Mouse (Mus musculus): ENCODE measurements at regions not wholly inside any gene's neighbourhood (a gene's known extent, or its start where the extent isn't known, plus 50 kb on each side); places are given as distances from the start of the nearest gene placed in this dataset.
A peak's percentile ranks its signal among the peaks of the same experiment; 100 is the strongest.

DNA sequence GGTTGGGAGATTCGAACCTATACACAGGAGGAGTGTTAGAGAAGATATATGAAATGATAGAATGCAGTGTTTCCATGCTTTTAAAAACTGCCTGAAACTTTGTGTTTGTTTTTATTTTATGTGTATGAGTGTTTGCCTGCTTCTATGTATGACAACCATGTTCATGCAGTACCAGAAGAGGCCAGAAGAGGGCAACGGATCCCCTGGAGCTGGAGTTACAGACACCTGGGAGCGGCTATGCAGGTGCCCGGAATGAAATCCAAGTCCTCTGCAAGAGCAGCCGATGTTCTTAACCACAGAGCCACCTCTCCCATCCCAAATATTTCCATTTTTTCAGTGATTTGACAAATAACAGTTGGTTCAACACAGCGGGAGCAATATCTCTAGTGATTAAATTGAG lies 247.5 kb upstream of the Dio3 start:
- peak; percentile 50 for DNase-seq

DNA sequence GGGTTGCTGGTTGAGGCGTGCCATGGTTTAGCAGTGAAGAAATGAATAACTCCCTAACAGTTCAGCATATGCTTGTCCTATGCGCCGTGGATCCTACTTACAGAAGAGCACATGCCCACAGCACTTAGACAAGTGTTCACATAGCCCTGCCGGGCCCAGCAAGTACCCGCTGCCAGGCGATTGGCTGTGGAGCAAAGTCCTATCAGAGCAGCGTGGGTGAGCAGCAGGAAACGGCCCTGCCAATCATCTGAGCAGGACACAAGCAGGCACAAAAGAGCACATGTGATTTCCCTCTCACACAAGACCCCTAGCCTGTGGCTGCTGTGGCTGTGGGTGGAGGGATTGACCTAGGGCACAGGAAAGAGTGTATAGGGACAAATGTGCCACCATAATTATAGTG lies 243.7 kb upstream of the Dio3 start:
- DNase-seq: no peak

DNA sequence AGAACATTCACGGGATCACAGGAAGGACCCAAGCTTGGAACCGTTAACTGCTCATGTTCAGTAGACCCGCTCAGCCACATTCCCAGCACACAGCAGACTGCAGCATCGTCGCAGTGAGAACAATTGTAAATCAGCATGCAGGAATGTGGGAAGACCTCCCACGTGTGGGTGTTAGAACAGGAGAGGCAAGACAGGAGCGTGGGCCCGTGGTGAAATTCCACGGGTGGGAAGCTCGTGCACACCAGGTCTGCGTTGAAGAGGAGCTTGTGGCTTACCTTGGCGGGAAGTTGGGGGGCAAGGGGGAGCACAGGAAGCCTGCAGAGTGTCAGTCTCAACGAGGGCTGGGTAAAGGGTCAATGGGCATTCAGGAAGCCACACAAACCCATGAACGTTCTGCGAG lies 238.2 kb upstream of the Dio3 start:
- DNase-seq: no peak

DNA sequence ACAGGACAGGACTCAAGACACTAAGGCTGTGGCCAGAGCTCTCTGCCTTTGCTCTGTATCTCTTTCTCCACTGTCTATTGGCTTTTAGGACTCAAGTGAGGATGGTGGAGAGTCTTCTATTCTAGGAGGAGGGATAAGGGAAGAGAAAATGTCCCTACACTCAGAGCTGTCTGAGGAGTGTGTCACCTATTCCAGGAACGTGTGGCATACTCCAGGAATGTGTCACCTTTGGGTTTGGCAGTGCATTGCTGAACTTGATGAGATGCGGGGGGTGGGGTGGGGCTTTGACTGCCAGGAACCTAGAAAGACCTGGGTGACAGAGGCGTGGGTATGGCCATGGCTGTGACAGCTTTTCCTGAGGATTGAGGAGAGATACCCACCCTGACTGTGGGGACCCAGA lies 237.1 kb upstream of the Dio3 start:
- no peak for DNase-seq

DNA sequence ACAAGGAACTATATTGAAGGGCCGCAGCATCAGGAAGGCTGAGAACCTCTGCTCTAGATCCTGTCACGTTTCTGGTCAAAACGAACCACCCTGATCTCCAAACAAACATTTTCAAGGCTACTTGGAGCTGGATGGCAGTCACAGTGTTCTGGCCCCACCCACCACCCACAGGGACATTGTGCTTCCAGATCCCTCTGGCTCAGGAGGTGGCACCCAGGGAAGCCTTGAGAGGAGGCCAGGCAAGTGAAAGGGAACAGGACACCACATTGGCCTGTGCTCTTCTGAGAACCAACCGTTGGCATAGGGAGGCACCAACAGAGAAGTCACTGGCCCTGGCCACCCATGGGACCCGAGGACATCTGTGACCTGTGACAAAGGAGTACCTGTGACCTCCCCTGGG lies 234.6 kb upstream of the Dio3 start:
- DNase-seq: no peak

DNA sequence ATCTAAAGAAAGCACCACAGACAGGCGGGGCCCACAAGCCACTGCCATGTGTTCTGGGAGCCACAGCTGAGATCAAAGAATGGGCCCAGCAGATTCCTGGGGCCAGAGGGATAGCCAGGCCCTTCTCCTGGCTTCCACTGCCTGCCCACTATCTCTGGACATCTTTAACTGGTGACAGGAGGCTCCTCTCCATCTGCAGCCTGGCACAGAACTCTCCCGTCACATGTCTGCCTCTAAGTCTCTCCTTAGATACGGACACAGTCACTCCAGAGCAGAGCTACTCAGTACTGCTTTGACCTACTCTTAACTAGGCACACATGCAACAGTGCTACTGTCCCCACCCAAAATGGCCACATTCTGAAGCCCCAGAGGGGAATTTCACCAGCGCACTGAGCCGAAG lies 234.1 kb upstream of the Dio3 start:
- DNase-seq: no peak

DNA sequence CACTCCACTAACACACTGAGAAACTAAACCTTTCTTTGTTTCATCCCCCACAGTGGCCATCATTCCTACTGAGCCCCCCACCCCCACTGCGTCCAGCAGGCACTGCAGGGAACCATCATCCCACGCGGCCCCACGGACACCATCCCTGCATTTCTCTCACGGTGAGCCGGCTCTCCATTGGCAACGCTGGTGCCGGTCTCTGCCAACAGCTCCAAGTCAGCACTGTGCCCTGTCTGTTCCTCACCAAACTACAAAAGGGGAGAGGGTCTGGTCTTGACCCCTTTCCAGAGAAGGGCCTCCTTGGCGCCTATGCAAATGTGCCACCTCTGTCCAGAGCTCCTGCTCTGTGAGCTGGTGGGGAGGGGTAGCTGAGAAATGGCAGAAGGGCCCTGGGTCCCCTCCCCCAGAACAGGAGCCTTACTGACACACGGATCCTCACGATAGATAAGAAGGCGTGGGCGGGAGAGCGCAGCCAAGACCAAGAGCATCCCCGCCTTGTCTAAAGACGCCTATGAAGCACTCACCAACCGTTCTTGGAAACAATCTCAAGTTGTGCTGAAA lies 233.0 kb upstream of the Dio3 start:
- DNase-seq: no peak

DNA sequence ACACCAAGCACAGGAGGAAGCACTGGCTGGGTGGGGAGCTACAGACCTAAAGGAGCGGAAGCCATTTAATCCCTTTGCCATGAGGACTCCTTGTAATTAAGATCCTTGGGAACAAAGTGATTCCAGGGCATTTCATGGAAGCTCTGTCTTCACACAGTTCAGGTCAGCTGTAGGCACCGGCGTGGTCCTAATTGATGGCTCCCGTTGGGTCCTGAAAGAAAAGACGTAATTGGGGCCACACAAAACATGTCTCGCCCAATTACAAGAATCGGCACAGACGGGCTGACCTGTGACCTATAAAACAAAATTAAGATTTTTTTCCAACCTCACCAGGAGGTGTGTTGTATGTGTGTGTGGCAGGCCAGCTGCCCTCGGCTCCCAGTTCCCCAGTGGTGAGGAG lies 232.3 kb upstream of the Dio3 start:
- no peak for DNase-seq

DNA sequence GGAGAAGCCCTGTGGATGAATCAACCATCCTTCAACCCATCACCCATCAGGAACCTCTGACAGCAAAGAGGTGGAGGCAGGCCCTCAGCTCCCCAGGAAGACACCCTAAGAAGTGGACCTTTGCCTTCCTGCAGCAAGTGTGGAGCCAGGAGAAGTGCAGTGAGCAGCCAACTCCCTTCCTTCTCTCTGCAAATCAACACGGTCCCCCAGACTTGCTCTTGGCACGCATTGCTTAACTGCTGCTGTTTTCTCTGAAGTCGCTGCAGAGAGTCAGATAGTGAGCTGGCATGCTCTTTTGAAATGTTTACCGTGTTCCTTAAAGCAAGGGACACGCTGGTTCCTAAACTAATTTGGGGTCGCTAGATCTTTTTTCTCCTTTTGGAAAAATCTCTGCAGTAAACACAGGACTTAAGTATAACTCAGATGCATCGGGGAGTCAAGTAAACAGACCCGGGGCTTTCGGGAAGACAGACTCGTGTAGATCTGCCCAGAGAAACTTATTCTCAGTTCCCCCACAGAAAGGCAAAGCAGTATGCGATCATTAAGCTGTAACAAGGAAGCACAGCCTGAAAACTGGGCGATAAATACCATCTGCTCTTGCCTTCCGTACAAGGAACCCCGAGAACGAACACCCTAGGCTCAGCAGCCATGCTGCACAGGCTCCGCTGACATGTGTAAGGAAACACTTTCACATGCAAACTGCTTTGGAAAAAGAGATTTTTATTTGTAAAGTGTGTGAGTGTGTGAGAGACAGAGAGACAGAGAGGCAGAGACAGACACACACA lies 231.2 kb upstream of the Dio3 start:
- DNase-seq: no peak

DNA sequence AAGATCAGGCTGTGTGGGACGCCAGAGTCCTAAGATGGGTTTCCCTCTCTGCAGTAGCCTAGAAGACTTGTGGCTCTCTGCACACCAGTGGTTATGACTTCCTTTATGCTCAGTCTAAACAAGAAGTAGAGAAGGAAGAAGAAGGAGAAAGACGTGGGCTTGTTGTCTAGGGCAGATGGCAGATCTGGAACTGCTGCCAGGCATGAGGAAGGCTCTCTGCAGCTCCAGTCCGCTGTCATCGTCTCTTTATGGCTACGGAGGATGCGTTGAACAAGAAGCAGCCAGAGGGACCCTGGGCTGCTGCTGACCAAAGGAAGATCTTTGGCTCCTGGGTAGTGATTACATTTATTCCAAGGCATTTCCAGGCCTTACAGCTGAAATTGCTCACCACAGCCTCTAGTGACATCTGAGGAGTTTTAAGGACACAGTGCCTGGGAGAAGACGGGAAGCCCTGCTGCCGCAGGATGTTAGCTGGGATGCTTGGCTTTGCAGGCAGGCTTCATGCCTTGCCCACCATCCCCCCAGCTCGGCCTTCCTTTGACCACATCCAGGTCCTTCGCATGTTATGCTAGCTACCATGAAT lies 229.6 kb upstream of the Dio3 start:
- DNase-seq: no peak

DNA sequence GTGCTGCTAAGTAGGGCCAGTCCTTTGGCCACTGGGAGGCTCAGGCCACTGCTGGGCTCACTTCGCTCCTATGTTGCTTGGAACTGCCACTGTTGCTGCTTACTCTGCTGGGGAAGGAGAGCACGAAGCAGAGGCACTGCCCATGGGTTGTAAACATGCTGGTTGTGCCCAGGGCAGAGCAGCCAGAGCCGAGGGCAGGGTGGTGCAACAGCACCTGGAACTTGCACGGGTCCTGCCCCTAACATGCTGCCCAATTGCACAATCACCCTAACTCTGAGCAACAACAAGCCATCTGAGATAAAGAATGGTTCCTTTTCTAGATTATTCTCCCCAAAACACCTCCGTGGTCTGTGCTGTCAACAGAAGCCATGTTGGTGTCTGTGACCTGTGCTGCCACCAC lies 219.5 kb upstream of the Dio3 start:
- no peak for DNase-seq

DNA sequence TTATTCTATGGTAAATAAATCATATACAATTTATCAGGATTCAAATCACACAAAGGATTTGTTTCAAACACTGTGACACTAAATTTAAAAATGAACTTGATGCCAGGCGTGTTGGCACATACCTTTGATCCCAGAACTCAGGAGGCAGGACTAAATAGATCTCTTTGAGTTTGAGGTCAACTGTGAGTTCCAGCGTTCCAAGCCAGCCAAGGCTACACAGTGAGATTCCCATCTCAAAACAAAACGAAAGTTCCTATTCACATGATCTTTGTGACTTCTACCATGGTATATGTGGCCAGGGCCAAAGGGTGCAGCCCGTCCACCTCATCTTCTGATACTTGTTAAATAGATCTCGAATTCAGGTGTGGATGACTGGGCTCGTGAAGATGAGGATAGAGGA lies 216.9 kb upstream of the Dio3 start:
- DNase-seq: no peak

DNA sequence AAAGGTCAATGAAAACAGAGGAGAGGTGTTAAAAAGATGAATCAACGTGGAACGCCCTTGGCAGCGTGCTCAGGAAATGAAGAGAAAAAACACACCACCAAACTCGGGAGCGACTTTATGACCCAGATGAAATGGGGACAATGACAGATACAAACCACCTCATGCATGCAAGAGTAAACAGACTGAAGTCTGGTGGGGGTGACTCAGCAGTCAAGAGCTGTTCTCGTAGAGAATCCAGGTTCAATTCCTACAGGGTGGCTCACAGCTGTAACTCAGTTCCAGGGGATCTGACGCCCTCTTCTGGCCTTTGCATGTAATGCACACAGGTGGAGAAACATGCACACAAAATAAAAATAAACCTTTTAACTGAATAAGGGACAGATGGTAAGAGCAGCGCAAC lies 215.9 kb upstream of the Dio3 start:
- no peak for DNase-seq

DNA sequence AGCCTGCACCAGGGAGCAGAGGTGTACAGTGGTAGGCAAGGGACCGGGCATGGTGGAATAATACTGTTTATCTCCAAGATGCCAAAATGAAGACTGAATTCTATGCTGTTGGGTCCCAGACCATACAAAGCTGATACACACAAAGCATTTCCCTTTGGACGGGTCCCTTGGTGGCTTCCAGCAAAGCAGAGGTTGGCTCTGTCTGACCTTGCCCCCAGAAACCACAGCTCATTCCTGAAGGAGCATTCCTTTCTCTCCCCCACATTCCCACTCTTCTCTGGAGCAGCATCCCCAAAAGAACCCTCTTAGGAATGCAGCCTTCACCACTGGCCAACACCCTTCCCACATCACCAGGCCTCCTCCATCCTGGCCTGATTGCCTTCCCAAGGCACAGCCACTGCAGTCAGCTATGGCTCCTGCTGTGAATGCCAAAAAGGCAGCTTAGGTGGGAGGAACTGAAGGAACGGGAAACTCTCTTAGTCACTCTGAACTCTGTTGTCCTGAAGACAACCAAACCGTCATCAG lies 212.4 kb upstream of the Dio3 start:
- DNase-seq: no peak

DNA sequence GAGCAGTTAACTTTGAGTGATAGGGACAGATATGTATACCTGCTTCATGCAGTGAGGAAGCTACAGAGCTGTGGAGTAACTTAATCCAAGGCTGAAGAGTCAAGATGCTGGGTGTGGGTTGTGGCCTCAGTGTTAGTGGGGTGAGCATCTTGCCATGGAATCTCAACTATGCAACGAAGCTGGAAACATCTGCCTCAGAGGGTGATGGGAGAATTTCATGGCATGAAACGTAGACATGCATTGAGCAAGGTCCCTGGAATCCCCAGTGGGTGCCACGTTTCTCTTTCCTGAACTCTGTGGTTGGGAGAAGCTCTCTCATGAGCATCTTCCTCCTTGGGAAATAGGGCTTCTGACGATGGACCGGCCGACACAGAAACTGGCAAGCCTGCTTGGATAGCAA lies 208.4 kb upstream of the Dio3 start:
- no peak for DNase-seq

DNA sequence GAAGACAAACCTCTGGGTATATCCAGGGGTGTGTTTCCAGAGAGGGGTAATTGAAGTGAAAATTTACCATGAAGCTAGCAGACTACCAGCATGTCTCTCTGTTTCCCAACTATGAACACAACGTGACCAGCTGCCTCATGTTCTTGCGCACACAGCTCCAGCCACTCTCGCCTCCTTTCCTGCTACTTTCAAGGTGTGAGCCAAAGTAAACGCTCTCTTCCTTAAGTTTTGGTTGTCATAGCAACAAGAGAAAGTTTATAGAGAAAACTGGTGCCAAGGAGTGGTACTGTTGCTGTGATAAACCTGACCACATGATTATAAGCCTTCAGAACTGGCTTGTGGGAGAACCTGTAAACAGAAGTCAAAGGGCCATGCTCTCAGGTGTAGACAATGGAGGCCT lies 207.0 kb upstream of the Dio3 start:
- no peak for DNase-seq

DNA sequence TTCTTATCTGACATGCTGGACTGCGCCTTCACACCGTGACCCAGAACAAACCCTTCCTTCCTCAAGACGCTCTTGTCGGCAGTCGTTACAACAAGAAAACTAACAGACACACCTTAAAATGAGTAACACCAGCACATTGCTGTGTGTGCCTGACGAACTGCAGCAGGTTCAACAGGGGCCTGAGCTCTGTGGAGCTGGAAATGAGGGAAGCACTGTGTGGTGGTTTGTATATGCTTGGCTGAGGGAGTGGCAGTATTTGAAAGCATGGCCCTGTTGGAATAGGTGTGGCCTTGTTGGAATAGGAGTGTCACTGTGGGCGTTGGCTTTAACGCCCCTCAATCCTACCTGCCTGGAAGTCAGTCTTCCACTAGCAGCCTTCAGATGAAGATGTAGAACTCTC lies 203.9 kb upstream of the Dio3 start:
- DNase-seq: no peak

DNA sequence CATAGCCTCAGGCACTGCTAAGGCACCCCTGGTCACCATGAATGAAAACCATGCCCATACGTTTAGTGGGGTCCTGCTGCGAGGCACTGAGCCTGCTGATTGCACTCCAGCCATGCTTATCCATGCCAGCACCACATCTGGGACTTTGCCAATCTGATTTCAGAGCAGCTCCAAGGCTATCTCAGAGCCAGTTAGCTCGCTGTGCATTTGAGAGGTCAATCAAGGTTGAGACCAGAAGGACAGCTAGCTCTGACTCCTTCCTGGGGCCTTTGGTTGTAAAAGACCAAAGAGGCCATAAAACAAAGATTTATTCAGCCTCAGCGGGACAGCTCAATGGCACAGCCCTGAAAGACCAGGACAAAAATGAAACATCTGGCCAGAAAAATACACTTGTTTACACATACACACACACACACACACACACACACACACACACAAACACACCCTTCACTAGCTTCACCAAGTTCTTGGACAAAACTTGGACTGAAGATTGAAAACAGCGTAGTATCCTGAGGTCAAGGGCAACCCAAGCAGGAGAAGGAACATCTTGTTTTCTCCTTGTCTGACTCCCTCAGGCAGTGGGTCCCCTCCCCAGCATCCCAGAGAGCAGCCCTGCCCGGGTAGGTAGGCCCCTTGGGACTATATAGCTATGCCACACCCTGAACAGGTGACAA lies 201.5 kb upstream of the Dio3 start:
- no peak for DNase-seq

DNA sequence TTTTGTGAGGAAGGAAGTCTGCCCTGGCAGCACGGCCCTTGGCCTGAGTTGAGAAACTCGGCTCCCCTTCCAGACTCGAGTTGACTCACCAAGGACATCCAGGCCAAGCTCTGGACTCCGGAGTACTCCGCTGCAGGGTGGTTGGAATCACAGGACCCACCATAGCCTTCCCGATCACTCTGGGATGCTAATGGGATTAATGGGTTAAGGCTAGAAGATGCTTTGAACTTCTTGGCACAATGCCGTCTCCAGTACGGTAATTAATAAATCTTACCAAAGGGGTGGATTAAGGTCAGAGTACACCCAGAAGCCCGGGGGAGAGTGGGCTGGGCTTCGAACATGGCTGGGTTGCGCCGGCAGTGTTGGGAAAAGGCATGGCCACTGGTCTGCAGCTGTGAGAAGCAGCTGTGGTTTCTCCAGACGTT lies 200.8 kb upstream of the Dio3 start:
- DNase-seq: no peak

DNA sequence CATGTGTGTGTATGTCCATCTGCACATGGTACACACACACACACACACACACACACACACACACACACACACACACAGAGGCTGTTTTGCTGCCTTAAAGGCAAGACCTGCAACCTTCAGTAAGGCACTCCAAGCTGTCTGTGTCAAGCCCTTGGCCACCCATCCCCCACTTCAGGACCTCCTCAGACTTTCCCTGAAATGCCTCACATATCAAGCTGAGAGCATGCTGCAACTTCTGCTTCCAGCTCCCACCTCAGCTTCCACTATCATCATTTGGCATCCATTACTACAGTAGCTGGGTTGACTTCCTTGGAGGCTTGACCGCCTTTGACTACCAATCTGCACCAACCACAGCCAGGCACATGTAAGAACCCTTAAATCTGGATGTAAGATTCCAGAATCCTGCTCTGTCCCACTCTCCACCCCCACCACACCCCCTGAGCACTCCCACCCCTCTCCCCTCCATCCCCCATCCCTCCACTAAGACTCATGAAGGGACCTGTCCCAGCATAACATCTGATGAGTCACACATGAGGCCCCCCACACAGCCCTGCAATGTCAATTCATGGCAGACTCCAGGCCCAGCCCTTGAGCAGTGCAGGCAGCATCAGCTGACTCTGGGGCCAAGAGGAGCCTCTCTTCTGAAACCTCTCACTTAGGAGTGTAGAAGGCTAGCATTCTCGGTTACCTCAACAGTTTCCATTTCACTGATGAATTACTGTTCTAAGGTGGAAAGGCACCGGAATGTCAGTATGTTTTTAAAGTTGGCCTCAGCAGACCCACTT lies 196.8 kb upstream of the Dio3 start:
- DNase-seq: no peak

DNA sequence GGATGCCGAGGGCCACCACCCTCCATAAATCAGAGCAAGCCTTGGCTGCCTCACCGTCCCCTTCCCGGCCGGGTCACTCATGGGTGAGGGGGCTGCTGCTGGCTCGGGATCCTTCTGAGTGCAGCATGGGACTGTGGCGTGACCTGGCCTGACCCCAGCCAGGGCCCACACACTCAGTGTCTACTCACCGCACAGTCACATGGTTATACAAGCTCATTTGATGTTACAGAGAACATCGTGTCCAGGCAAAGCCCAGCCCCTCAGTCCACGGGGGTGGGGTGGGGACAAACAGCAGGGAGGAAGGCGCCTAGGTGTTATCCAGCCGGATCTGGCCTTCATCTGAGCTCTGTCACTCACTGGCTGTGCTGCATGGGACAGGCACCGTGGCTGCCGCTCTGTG lies 195.9 kb upstream of the Dio3 start:
- no peak for DNase-seq

DNA sequence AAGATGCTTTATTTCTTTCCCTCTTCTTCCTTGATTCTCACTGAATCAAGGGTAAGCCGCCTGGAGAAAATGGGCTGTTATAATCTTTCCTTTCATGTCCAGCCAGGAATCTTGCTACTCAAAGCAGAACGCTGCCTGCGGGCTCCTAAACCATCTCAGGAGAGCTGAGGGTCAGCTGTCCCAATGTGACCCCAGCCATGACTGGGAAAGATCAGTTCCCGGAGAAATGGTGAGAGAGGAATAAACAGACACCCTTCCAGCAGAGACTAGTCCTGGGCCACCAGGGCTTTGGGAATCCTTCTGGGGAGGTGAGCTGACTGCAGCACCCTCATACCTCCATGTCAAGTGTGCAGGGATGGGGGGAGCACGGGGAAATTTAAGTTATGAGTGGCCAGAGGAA lies 195.4 kb upstream of the Dio3 start:
- no peak for DNase-seq

DNA sequence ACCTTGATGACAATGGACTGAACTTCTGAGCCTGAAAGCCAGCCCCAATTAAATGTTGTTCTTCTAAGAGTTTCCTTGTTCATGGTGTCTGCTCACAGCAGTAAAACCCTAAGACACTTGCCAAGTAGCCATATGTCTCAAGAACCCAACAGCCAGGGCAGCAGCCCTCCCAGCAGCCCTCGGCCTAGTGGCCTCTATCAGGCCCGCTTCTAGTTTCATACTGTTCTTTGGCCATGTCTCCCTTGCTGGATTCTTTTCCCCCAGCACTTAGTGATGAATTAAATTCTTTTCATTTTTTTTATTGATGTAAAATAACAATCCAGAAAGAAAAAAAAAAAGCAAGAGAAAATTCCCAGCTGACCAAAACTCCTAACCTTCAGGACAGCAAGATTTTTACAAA lies 191.9 kb upstream of the Dio3 start:
- no peak for DNase-seq

Data from thymus, postnatal 14 days (tissue).